Mouse (Mus musculus) large intestine, adult 2 months (tissue): ENCODE results near the gene Dennd4c. TPM values are rescaled to one million over a fixed set of nuclear protein-coding genes. Genes with fewer than 3 reads are reported as not detected.

Experiments
- DNase-seq: peaks from one replicate; pipeline ENCODE4 v3.0.0-alpha.2; 2012; ENCODE audit warnings: low read depth, low spot score
- WGBS: fragments of 180-500 bp; shearing (Covaris S2); methylation state at CpG from one replicate; pipeline ENCODE4 v1.1.7; 2018; 5-methylcytosine and 5-hydroxymethylcytosine counted together
- polyA plus RNA-seq: library from polyadenylated mRNA; depleted of rRNA; stranded (reverse); fragments of >200 nt; gene quantifications from 2 replicates; pipeline ENCODE4 v1.2.3, GENCODE M21; 2012; rRNA removed

Gene Dennd4c
- polyA plus RNA-seq, 1 experiment: 3.4 TPM

DNA sequence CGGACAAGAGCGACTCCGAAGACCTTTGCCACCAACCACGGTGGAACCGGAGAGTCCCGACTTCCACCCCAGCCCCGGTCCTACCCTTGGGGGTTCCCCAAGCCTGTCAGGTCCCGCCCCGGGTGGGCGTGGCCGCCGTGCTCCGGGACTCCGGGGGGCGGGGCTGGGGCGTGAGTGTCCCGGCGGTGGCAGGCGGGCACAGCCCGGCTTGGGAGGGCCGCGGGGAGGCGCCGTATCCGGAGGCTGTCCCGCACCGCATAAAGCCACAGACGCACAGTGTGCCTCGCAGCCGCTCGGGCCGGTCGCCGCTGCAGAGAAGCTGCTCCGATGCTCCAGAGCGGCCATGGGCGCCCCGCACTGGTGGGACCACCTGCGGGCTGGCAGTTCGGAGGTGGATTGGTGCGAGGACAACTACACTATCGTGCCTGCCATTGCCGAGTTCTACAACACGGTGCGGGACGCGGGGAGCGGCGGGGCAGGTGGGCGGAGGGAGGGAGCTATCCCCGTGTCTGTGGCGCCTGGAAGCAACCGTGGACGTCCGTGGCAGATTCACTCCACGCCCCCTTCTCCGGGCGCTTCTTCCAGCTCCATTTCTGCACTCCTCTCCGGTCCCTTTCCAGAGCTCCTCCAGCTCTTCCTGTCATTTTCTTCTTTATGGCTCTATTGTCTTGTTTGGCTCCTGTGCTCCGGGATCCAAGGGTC, 125.9 kb downstream of the Dennd4c start, which contains the start of gene Acer2:
TSS of gene Acer2 (plus strand) at position 251 of the 702 bp plus-strand sequence.
- DNase-seq: peak; percentile 70
- WGBS: under 1% methylated on average over 59 of the region's 60 CpGs

DNA sequence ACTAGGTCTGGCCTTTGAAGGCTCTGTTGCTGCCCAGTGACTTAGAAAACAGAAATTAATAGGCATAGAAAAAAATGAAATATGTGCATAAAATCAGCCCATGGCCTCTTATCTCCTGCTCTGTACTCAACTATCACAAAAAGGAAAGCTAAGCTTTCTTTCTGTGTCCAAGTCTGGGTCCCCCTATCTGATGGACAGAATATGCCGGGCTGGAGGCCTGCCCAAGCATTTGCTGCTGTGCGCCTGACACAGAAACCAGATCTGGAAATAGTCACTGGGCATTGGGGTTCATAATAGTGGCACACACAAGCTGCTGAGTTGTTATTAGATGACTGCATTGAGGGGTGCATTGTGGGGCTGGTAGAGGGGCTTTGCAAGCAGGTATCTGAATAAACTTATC, 131.1 kb downstream of the Dennd4c start:
- 97% methylated on average over 2 of the region's 2 CpGs for WGBS
- DNase-seq: no peak

DNA sequence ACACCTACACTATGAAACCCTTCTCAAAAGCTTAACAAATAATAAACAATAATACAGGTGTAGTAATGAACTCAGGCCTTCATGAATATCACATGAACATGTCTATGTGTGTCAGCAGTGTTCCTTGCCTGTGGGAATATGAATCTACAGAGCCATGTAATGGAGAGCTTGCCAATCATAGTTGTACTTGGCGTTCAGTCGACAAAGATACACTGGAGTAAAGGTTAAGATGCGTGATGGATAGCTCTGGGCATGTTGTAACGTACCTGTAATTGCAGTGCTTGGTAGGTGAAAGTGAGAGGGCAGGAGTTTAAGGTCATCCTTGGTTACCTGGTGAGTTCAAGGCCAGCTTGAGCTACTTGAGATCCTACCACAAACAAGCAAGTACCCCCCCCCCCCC, 132.8 kb downstream of the Dennd4c start:
- no peak for DNase-seq
- WGBS: 80% methylated on average over 4 of the region's 4 CpGs

DNA sequence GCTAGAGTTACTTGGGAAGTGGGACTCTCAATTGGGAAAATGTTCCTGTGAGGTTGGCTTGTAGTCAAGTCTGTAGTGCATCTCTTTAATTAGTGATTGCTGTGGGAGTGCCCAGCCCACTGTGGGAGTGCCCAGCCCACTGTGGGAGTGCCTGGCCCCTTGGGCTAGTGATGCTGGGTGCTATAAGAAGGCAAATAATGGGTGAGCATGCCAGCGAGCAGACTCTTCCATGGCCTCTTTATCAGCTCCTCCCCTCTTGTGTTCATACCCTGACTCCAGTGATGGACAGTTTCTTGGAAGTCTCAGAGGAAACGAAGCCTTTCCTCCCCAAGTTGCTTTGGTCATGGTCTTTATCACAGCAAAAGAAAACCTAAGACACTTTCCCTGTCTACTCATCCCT, 134.1 kb downstream of the Dennd4c start:
- no peak for DNase-seq
- WGBS: 41% methylated on average over 2 of the region's 2 CpGs

DNA sequence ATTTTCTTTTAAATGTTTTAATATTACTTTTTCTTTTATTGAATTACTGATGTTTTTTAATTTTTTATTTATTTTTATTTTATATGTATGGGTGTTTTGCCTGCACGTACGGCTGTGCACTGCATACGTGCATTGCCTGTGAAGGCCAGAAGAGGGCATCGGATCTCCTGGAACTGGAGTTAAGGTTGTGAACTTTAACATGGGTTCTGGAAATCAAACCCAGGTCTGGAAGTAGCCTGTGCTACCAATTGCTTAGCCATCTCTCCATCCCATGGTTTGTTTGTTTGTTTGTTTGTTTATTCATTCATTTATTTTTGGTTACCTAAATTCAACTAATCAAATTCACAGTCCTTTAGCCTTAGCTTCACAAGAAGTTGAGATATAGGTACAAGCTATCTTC, 136.6 kb downstream of the Dennd4c start:
- DNase-seq: no peak

DNA sequence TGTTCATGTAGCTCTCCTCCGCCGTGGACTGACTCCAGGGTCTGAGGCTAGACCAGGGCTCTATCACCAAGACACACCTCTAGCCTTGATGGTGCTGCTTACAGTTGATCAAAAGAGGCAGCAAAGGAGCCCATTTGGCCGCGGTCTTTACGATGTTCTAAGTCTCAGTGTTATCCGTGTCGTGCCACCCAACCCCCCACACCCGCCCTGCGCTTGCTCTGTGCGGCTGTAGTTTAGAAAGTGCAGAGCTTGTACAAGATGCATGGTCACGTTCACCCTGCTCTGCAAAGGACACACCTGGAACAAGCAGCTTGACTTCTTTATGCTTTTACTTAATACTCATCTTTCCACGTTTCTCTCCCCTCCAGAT, 137.4 kb downstream of the Dennd4c start:
- DNase-seq: no peak
- WGBS: 43% methylated on average over 12 of the region's 12 CpGs

More for the DNA sequence above, 136.6 kb downstream of the Dennd4c start:
- 34% methylated on average over 4 of the region's 4 CpGs for WGBS

DNA sequence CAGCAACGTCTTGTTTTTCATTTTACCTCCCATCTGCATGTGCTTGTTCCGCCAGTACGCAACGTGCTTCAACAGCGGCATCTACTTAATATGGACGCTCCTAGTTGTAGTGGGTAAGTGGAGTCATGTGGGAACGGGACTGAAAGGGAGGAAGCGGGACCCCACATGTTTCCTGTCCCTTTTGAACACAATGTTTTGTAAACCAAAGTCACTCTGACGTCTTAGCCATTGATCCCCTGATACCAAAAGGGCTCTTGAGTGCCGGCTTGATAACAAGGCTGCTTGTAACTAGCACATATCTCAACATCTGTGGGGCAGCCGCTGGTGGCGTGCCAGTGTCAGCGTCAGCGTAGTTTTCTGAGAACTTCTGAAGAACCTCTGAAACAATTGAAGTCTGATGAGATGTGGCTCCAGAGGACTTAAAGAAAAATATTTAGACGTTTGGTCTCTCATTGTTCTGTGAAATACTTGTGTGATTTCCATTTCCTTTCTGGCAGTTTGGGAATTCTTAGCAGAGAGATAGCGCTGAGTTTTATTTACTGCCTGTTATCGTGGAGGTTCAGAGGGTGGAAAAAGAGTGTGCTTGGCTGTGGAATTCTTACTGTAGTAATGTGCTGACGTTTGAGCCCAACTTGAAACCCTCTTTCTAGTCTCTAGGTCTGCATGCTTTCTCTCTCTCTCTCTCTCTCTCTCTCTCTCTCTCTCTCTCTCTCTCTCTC, 138.0 kb downstream of the Dennd4c start:
- DNase-seq: no peak
- 31% methylated on average over 18 of the region's 18 CpGs for WGBS

DNA sequence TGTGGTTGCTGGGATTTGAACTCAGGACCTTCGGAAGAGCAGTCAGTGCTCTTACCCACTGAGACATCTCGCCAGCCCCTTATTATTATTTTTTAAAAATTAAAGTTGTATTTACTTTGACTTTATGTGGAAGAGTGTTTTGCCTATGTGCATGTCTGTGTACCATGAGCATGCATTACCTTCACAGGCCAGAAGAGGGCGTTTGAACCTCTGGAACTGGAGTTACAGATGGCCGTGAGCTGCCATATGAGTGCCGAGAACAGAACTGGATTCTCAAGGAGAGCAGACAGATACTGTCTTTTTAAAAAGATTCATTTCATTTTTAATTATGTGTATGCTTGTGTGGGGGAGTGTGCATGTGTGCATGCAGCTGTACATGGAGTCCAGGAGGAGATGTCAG, 139.5 kb downstream of the Dennd4c start:
- no peak for DNase-seq
- 80% methylated on average over 5 of the region's 5 CpGs for WGBS

DNA sequence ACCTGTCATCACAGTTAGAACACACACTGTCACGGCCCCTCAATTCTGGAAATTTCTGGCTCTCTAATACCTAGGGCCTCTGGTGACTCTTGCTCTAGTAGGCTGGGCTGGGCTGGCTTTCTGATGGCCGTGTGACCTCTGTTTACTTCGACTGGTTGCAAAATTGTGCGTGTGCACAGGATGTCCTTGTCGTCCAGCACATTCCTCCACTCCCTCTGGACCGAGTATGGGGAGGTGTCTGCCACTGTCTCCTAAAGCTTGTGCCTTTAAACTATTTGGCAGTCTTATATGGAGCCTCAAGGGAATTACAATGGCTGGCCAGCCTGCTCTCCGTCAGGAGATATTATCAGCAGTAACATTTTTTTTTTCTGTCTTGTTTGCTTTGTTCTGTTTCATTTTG, 149.1 kb downstream of the Dennd4c start:
- 62% methylated on average over 7 of the region's 7 CpGs for WGBS
- no peak for DNase-seq

DNA sequence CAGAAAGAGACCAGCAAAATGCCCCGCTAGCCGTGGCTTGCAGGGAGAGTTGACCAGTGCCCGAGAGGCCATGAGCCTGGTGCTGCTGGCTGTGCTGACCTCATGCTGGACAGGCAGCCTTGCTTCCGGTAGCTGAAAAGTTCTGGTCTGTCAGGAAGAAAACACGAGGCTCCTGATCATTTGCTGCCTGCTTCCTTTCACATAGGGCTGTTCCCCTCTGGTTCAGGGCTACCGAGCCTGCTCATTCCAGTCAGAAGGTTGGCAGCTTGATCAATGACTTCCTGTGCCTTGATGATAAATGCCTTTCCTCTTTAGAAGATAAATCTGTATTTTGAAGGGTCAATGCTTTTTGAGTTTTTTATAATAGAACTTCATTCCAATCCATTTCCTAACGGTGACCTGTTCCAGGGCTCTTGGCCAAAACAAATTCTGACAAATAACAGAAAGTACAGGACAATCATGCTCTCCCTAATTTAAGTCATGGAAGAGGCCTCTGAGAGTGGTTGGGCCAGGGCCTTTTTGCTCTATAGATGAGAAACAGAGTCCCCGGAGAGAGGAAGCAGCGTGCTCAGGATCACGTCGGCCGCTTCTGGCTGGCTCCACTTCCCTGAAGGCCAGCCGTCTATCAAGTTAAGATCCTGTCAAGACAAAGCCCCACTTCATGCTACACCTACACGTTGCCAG, 150.6 kb downstream of the Dennd4c start:
- WGBS: 48% methylated on average over 14 of the region's 14 CpGs
- no peak for DNase-seq

Other genes with a start within 250 kb of the Dennd4c start
- gene Saxo1, start 190.2 kb upstream of the Dennd4c start, polyA plus RNA-seq: not detected in 2 replicates
- 34.8 and 35.0 TPM in 2 replicates for gene Rraga, start 172.9 kb upstream of the Dennd4c start, polyA plus RNA-seq
- gene Haus6, start 136.5 kb upstream of the Dennd4c start, polyA plus RNA-seq: 2.6 and 2.8 TPM in 2 replicates
- gene Plin2, start 78.5 kb upstream of the Dennd4c start, polyA plus RNA-seq: 74.8 and 99.5 TPM in 2 replicates
- 481 and 590 TPM in 2 replicates for gene Rps6, start 108.9 kb downstream of the Dennd4c start, polyA plus RNA-seq
- 3.8 and 7.1 TPM in 2 replicates for gene Acer2, start 125.8 kb downstream of the Dennd4c start, polyA plus RNA-seq